In the genomic region with DNA sequence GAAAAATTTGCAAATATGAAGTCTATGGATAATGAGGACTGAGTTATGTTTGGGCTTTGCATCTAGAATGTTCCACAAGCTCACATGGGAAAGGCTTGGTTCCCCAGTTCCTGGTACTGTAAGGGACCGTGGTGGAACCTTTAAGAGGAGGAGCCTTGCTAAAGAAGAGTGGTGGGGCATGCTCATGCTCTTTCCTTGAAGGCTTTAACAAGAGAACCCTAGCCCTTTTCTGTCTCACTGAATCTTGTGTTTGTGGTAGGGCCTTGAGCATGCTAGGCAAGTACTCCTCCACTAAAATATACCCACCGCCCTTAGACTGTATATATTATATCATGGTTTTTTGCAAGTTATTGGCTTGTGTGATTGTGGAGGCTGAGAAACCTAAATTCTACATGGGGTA, we compare ENCODE assay signal across 14 mouse cellular contexts.
"Had no signal": no experiment of that assay in that cellular context is flagged by ENCODE, and none has a peak within 500 bp of the region (broad histone marks: within the 10 kb centered on the region; RNA-seq: fewer than 3 reads in every experiment).

No protein-coding gene starts in this region.

- DNase-seq: lung, adult 2 months; lung, postnatal 14 days; lung, postnatal 36 days; midbrain, embryonic 14.5 days; retina, postnatal 1 day; right cerebral cortex, adult 18-20 months; right cerebral cortex, postnatal 25 days; right cerebral cortex, postnatal 4 days; spleen, adult 18-20 months; thymus, adult 18-20 months; thymus, postnatal 14 days; thymus, postnatal 36 days had no signal

- ATAC-seq: lung, postnatal 0 days; midbrain, embryonic 16.5 days had no signal
